Mouse (Mus musculus) hematopoietic stem cell, adult 5-6 weeks (primary cell): Measurements from ENCODE around the gene Krtap5-4. TPM values are rescaled to one million over a fixed set of nuclear protein-coding genes. Genes with fewer than 3 reads are reported as not detected.
A peak's percentile ranks its signal among the peaks of the same experiment; 100 is the strongest.
"Not testable (repeated sequence)": the region's sequence is repeated elsewhere in the genome, so short reads cannot be mapped to it uniquely, and the experiment has no call there.

Experiments
- ATAC-seq, 2 experiments: fragments of 125-278 bp in 1 of 2; replicated peaks in 1 of 2; 2 replicates each; pipeline ENCODE4 v1.8.0; 2016 to 2017; ENCODE audit warnings: inconsistent platforms in 2 of 2, mild to moderate bottlenecking in 2 of 2, moderate number of reproducible peaks in 2 of 2, low read depth in 1 of 2, moderate TSS enrichment in 1 of 2; ENCODE audit not compliant: low FRiP score in 2 of 2, poor library complexity in 2 of 2, severe bottlenecking in 2 of 2, insufficient read depth in 1 of 2, low TSS enrichment in 1 of 2
- total RNA-seq: library from RNA; stranded (forward); fragments of 172-1452, 232-1000 nt; gene quantifications from 2 replicates; pipeline ENCODE4 v1.2.3, GENCODE M21; 2017

Gene Krtap5-4
- total RNA-seq, 1 experiment from 2014 or later, result not detected

- peak; percentile 25 to 50; a peak in 1 of 4 replicates for ATAC-seq
These were observed 13.2 kb downstream of the Krtap5-4 start for GRCm38 (mm10) chr7:142316558-142316957.

GRCm38 (mm10) chr7:142317216-142317615 is 13.9 kb downstream of the Krtap5-4 start:
- ATAC-seq, result no peak

DNA sequence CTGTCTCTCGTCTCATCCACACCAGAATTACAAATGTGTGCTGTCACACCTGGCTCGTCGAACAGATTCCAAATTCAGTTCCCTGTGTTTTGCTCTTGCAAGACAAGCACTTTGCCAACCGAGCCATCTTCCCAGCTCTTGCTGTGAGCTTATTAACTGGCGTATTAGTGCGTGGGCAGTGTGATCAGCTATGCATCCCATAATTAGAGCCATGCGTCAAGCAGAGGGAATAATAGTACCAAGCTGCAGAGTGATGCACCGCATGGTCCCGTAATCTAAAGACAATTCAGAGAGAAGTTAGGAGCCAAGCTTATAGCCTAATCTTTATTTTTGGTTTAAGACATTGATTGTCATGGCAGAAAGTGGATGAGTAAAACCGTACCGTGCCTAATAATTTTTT is 15.8 kb downstream of the Krtap5-4 start:
- no peak for ATAC-seq

GRCm38 (mm10) chr7:142320906-142321305 is 17.6 kb downstream of the Krtap5-4 start:
- ATAC-seq, result no peak

- ATAC-seq, result not testable (repeated sequence)
These were observed 18.4 kb downstream of the Krtap5-4 start for GRCm38 (mm10) chr7:142321637-142322306.

GRCm38 (mm10) chr7:142322641-142323040 is 19.3 kb downstream of the Krtap5-4 start:
- no peak for ATAC-seq

- ATAC-seq, result no peak
These were observed 20.2 kb downstream of the Krtap5-4 start for GRCm38 (mm10) chr7:142323396-142324117.

DNA sequence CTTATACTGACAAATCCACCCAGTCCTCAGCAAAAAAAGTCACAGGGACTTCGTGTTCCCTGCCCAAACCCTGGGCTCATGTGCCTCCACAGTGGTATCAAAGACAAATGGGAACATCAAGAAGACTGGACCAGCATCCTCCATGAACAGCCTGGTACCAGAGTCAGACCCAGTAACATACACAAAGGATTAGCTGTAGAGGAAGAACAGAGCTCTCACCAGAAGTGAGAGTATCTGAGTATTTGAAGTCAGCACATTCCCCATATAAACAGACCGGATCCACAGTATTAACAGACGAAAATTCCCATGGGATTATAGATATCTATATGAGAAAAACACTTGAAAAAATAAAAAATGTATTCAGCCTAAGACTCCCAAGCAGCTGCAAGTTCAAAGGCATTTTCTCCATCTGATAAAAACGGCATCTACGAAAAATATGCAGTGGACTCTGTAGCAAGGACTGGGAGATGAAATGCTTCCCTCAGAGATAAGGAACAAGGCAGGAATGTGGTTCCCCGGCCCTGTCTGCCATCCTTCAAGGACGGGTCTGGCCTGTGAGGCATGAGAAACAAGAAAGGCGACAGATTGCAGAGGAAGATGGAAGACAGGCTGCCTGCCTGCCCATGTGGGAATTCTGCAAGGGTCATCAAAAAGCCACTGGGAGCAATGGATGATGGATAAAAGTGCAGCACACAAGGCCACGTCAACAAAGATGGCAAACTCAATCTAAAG is 23.5 kb downstream of the Krtap5-4 start:
- no peak for ATAC-seq

GRCm38 (mm10) chr7:142328507-142328906 is 25.2 kb downstream of the Krtap5-4 start:
- no peak for ATAC-seq

DNA sequence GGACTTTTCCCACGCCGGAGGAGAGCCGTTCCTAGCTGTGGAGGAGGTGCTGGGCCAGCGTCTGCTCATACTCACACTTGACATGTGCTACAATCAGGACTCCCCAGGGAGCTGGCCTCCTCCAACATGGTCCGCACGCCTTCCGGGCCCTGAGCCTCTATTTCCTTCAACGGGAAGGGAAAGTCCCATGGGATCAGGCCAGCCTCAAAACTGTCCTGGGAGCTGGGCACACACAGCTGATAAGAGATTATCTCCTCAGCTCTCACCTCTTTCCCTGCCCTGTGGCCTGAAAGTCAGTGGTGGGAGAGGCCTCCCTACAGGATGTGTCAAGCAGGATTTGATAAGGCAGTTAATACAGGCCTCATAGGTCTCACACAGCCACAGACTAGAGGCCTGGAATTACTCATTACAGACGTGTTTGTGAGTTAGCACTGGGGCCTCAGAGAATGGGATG is 26.9 kb downstream of the Krtap5-4 start:
- ATAC-seq, result no peak

DNA sequence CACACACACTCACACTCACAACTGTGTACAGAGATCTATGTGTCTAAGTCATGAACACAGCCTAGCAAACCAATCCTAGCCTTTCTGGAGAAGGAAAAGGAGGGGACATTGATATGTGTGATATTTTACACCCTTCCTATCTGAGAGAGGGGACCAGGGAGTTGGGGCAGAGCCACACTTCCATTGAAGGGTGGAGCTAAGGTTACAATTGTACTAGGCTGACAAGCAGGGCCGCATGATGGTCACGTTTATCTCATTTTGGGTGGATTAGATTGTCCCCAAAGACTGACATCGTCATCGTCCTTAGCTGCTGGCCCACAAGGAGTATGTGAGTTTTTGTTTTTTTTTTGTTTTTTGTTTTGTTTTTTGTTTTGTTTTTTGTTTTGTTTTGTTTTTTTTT is 27.9 kb downstream of the Krtap5-4 start:
- ATAC-seq, result no peak

DNA sequence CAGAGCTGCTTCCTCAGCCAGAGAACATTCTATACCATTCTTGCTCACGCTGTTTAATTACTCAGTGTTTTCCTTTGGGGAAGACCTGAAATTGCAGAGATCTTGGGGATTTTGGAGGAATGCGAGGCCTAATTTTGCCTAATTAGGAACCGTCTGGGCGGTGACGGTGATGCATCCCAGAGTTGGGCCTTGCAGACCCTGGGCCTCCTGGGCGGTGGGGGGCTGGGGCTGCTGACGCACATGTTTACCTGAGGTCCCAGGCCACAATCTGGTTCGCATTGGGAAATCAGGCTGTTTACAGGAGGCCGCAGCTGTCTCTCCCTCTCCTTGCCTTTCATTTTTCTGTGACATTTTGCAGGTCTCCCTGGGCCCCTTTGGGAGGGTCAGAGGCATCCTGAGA is 29.4 kb downstream of the Krtap5-4 start:
- not testable (repeated sequence) for ATAC-seq

- peak; percentile 68 to 85; a peak in 3 of 4 replicates for ATAC-seq
These were observed 30.9 kb downstream of the Krtap5-4 start for GRCm38 (mm10) chr7:142334246-142334645.

GRCm38 (mm10) chr7:142335151-142335550 is 31.8 kb downstream of the Krtap5-4 start:
- ATAC-seq, result no peak

DNA sequence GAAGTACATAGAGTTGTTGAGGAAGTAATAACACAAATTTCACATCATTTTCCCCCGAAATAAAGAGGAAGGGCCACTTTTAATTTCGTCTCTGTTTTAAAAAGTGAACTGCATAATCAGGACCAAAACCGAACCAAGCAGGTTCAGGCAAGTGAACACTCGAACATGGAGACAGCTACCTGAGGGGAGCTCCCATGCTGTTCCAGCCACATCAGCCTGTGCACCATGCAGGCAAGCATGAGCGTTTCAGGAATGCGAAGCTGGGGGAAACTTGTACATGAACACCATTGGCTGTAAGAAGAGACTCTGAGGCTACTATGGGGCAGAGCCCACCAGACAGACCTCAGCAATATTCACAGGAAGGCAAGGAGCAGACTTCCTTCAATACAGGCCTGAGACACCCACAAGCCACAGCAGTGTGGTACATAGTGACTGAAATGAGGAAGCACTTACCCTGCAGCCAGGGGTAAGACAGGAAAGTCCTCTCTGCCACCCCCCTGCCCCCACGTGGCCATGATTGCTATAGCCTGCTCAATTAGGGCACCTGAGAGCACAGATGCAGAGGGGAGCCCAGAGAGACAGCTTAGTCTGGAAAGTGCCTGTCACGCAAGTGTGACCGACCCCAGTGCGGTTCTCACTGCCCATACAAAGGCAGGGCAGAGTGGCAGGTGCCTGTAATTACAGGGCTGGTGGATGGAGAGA is 37.1 kb downstream of the Krtap5-4 start:
- peak; percentile 97 to 98 for ATAC-seq

- ATAC-seq, result no peak
These were observed 38.4 kb downstream of the Krtap5-4 start for GRCm38 (mm10) chr7:142341564-142342246.

DNA sequence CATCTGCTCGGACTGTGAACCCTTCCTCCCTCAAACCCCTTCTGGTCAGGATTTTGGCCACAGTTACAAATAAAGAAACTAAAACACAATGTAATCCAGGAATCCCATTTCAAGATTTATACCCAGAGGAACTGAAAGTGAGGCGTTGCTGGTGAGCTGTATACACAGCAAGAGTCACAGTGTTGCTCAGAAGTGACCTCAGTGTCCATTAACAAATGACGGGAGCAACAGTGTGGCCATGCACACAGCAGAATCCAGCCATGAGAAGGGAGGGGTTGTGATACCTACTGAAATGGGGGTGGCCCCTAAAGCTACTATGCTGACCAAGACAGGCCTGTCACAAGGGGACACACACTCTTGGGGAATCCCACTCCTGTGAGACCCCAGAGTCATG is 38.9 kb downstream of the Krtap5-4 start:
- no peak for ATAC-seq
